Mouse (Mus musculus) heart, adult 2 months (tissue): ENCODE results near the gene Rnf149. TPM values are rescaled to one million over a fixed set of nuclear protein-coding genes. Genes with fewer than 3 reads are reported as not detected.

Experiments
- DNase-seq, 2 experiments: peaks; one replicate each; pipeline ENCODE4 v3.0.0; 2021
- H3K27ac ChIP-seq: fragments of 200-600 bp; 2 replicates; pipeline ENCODE4 v1.8.1; 2022
- H3K27me3 ChIP-seq: fragments of 200-500 bp; 2 replicates; pipeline ENCODE4 v1.6.1; 2012; ENCODE audit warnings: mild to moderate bottlenecking, low read length, inconsistent platforms, mixed read lengths; ENCODE audit not compliant: control insufficient read depth, insufficient read depth
- H3K36me3 ChIP-seq: fragments of 200-500 bp; 2 replicates; pipeline ENCODE4 v1.6.1; 2012; ENCODE audit warnings: low read length, inconsistent platforms; ENCODE audit not compliant: control insufficient read depth, insufficient read depth
- H3K4me1 ChIP-seq: fragments of 200-500 bp; 2 replicates; pipeline ENCODE4 v1.6.1; 2011; ENCODE audit warnings: low read length; ENCODE audit not compliant: control insufficient read depth, insufficient read depth
- H3K4me3 ChIP-seq: fragments of 200-600 bp; 2 replicates; pipeline ENCODE4 v1.8.1; 2022
- H3K79me2 ChIP-seq: fragments of 200-500 bp; replicated peaks from 2 replicates; pipeline ENCODE4 v1.6.1; 2012; ENCODE audit warnings: mild to moderate bottlenecking, inconsistent platforms, low read length, moderate library complexity, mixed read lengths; ENCODE audit not compliant: control insufficient read depth, insufficient read depth
- H3K9ac ChIP-seq: fragments of 200-500 bp; 2 replicates; pipeline ENCODE4 v1.6.1; 2012; ENCODE audit warnings: low read depth, mild to moderate bottlenecking, control low read depth, inconsistent platforms, low read length, mixed read lengths
- CTCF ChIP-seq: fragments of 200-600 bp; IDR thresholded peaks from 2 replicates; pipeline ENCODE4 v1.8.1; 2022; ENCODE audit warnings: antibody characterized with exemption, mild to moderate bottlenecking, moderate library complexity
- EP300 ChIP-seq: fragments of 200-500 bp; IDR thresholded peaks from 2 replicates; pipeline ENCODE4 v1.6.1; 2011; ENCODE audit warnings: low read depth, low read length, control low read depth; ENCODE audit not compliant: insufficient read depth
- POLR2A ChIP-seq: fragments of 200-500 bp; IDR thresholded peaks from 2 replicates; pipeline ENCODE4 v1.6.1; 2011; ENCODE audit warnings: mild to moderate bottlenecking, low read depth, low read length, control low read depth; ENCODE audit not compliant: insufficient read depth
- WGBS: fragments of 180-500 bp; shearing (Covaris S2); methylation state at CpG from one replicate; pipeline ENCODE4 v1.1.7; 2018; 5-methylcytosine and 5-hydroxymethylcytosine counted together
- intact Hi-C: fragments of 180-260 bp; cut with DNase I; formaldehyde crosslinking; loops from one replicate; pipeline ENCODE4 v1.15.1; 2025
- long read RNA-seq: library from polyadenylated mRNA; stranded (forward); transcript quantifications from one replicate; pipeline ENCODE4 v2.0.0, GENCODE M21; 2021
- polyA plus RNA-seq: library from polyadenylated mRNA; depleted of rRNA; stranded (reverse); fragments of >200 nt; gene quantifications from 2 replicates; pipeline ENCODE4 v1.2.3, GENCODE M21; 2012; rRNA removed
- total RNA-seq, 2 experiments: library from RNA; stranded (reverse); gene quantifications; 2 replicates each; pipeline ENCODE4 v1.2.3; 2021

The Rnf149 gene
- total RNA-seq, result 1 to 10 TPM; 7.0 to 8.5 TPM
- polyA plus RNA-seq, result 3.6 and 5.7 TPM in 2 replicates
- long read RNA-seq, transcript Rnf149-201 (7 exons, 2,492 nt), result major isoform, 5 of 5 reads
- long read RNA-seq, partial matches to known transcripts, result 0 of 5 reads
- long read RNA-seq, other reads (novel, unspliced or antisense), result 0 of 5 reads

GRCm38 (mm10) chr1:39577253-39577705 lies at the start of gene Rnf149:
Gene Rnf149 (minus strand): TSS chr1:39577405.
- no peaks in the 10 kb centered on the region for H3K36me3 ChIP-seq
- DNase-seq, result peak; percentile 97 to 99
- H3K4me1 ChIP-seq, result peaks cover 2% of the 10 kb centered on the region
- H3K27me3 ChIP-seq, result no peaks in the 10 kb centered on the region
- peak within 1 kb of the TSS; percentile 86 for H3K27ac ChIP-seq
- under 1% methylated on average over 47 of the region's 49 CpGs for WGBS
- TF ChIP-seq POLR2A (peak; percentile 94), CTCF (no peak), EP300 (peak; percentile 67; the same call in 1 of the 2 replicates)
- peak within 1 kb of the TSS; percentile 73 for H3K4me3 ChIP-seq
- H3K9ac ChIP-seq, result peak within 1 kb of the TSS; percentile 90
- intact Hi-C loops, result loop anchor here (1.0 kb wide), 1 partner anchor 42 kb away; no protein-coding TSS in a partner anchor
- H3K79me2 ChIP-seq, result no peaks in the 10 kb centered on the region

DNA sequence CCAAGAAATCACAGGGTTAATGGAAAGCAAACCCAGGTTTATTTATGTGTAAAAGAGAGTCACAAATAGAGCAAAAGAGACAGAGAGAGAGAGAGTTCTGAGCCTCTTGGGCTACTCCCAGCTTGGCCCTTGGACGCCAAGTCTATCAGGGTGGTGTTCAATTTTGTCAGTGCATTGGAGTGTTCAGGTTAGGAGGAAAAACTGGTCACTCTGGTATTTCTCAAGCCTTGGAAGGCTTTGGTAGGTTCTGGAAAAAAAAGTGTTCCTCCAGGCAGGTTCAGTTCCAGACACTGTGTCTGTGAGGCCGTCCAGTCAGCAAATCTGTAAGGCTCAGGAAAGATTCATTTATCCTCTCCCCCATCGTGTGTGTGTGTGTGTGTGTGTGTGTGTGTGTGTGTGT lies 48.3 kb upstream of the Rnf149 start:
- 61% methylated on average over 3 of the region's 3 CpGs for WGBS
- H3K27ac ChIP-seq, result no peak overlapping the region
- no peaks in the 10 kb centered on the region for H3K79me2 ChIP-seq
- H3K4me3 ChIP-seq, result no peak overlapping the region
- no peak for DNase-seq
- TF ChIP-seq EP300, result no peak
- TF ChIP-seq CTCF, result no peak
- TF ChIP-seq POLR2A, result no peak
- intact Hi-C loops, result no loop called here
- no peaks in the 10 kb centered on the region for H3K36me3 ChIP-seq
- no peaks in the 10 kb centered on the region for H3K4me1 ChIP-seq
- no peak overlapping the region for H3K9ac ChIP-seq
- no peaks in the 10 kb centered on the region for H3K27me3 ChIP-seq

GRCm38 (mm10) chr1:39623729-39624128 lies 46.5 kb upstream of the Rnf149 start:
- DNase-seq, result no peak
- intact Hi-C loops, result no loop called here
- no peaks in the 10 kb centered on the region for H3K4me1 ChIP-seq
- no peak overlapping the region for H3K9ac ChIP-seq
- no peaks in the 10 kb centered on the region for H3K27me3 ChIP-seq
- H3K27ac ChIP-seq, result no peak overlapping the region
- TF ChIP-seq EP300, result no peak
- TF ChIP-seq CTCF, result no peak
- no peak for TF ChIP-seq POLR2A
- no peaks in the 10 kb centered on the region for H3K36me3 ChIP-seq
- H3K4me3 ChIP-seq, result no peak overlapping the region
- 50% methylated on average over 1 of the region's 1 CpGs for WGBS
- no peaks in the 10 kb centered on the region for H3K79me2 ChIP-seq

DNA sequence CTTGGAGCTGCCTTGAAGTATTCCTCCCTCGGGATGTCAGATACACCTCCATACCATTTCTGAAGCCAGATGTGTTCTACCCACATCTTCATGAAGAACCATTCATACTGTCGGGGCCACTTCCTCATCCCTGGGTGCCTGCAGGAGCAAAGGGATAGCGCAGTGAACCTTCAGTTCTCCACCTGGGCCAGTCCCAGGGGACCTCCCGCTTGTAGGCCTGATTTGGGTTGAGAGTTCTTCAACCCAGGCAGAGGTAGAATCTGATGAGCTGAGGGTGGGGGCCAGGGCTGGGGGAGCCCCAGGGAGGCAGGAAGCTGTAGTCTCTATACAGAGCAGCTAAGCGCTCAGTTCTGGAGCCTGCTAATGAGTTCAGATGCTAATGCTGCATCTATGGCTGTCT lies 45.9 kb upstream of the Rnf149 start:
- no peak overlapping the region for H3K9ac ChIP-seq

DNA sequence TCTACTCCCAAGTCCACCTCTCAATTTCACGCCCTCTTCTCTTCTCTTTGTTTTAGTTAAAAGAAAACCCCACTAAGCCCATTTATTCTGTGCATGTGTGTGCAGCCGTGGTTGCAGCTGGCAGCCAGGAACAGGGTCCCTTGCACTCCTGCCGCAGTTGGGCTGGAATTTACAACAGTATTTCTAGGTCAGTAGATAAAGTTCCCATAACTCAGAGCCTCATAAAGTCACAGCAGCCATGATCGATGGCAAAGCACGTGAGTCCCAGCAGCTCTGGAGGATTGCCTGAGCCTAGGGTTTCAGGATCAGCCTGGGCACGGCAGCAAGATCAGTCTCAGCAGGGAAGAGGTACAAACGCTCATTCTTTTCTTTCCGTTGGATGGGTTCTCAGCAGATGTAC lies 41.3 kb upstream of the Rnf149 start:
- Histone ChIP-seq H3K9ac (no peak overlapping the region), H3K27ac (no peak overlapping the region), H3K79me2 (no peaks in the 10 kb centered on the region), H3K36me3 (no peaks in the 10 kb centered on the region), H3K27me3 (no peaks in the 10 kb centered on the region), H3K4me1 (no peaks in the 10 kb centered on the region; the same call in 1 of the 2 replicates), H3K4me3 (no peak overlapping the region)
- 53% methylated on average over 8 of the region's 8 CpGs for WGBS
- TF ChIP-seq EP300 (no peak), CTCF (no peak), POLR2A (no peak)
- intact Hi-C loops, result no loop called here
- no peak for DNase-seq

More for the DNA sequence above, 45.9 kb upstream of the Rnf149 start:
- DNase-seq, result no peak
- intact Hi-C loops, result no loop called here
- no peaks in the 10 kb centered on the region for H3K27me3 ChIP-seq
- no peaks in the 10 kb centered on the region for H3K79me2 ChIP-seq
- H3K4me3 ChIP-seq, result no peak overlapping the region
- H3K27ac ChIP-seq, result no peak overlapping the region
- H3K36me3 ChIP-seq, result no peaks in the 10 kb centered on the region
- no peaks in the 10 kb centered on the region for H3K4me1 ChIP-seq
- TF ChIP-seq EP300, result no peak
- no peak for TF ChIP-seq CTCF
- TF ChIP-seq POLR2A, result no peak
- WGBS, result 89% methylated on average over 5 of the region's 5 CpGs

- Histone ChIP-seq H3K4me3 (no peak overlapping the region), H3K4me1 (no peaks in the 10 kb centered on the region; the same call in 1 of the 2 replicates), H3K36me3 (no peaks in the 10 kb centered on the region), H3K79me2 (no peaks in the 10 kb centered on the region), H3K27ac (no peak overlapping the region), H3K27me3 (no peaks in the 10 kb centered on the region), H3K9ac (no peak overlapping the region)
- no peak for DNase-seq
- intact Hi-C loops, result loop anchor here (2.0 kb wide), 1 partner anchor 65 kb away; no protein-coding TSS in a partner anchor
- TF ChIP-seq CTCF (no peak), POLR2A (no peak), EP300 (no peak)
- WGBS, result 66% methylated on average over 6 of the region's 6 CpGs
Measured at GRCm38 (mm10) chr1:39615526-39615925, 38.3 kb upstream of the Rnf149 start.
